Mouse (Mus musculus) forebrain, embryonic 11.5 days (tissue): ENCODE measurements around the gene Ugp2. TPM values are rescaled to one million over a fixed set of nuclear protein-coding genes. Genes with fewer than 3 reads are reported as not detected.
A peak's percentile ranks its signal among the peaks of the same experiment; 100 is the strongest.

ENCODE experiments used
- ATAC-seq: fragments of 200-750 bp; cut with Nextera tagmentation; replicated peaks from 2 replicates; pipeline ENCODE4 v1.8.0; 2017; ENCODE audit warnings: moderate TSS enrichment; ENCODE audit not compliant: low FRiP score
- DNase-seq: peaks from one replicate; pipeline ENCODE4 v3.0.0-alpha.2; 2017; ENCODE audit warnings: low spot score
- H3K27ac ChIP-seq: fragments of 300-500 bp; sonication (generic); 2 replicates; pipeline ENCODE4 v1.5.1; 2014; ENCODE audit warnings: low read depth, low read length
- H3K27me3 ChIP-seq: fragments of 300-500 bp; sonication (generic); 2 replicates; pipeline ENCODE4 v1.6.1; 2014; ENCODE audit warnings: mild to moderate bottlenecking, low read length, mixed read lengths; ENCODE audit not compliant: control insufficient read depth, insufficient read depth
- H3K36me3 ChIP-seq: fragments of 300-500 bp; sonication (generic); 2 replicates; pipeline ENCODE4 v1.6.1; 2014; ENCODE audit warnings: mild to moderate bottlenecking, low read length, moderate library complexity, mixed read lengths; ENCODE audit not compliant: control insufficient read depth, insufficient read depth
- H3K4me1 ChIP-seq: fragments of 300-500 bp; sonication (generic); replicated peaks from 2 replicates; pipeline ENCODE4 v1.6.1; 2014; ENCODE audit warnings: low read length, mixed read lengths; ENCODE audit not compliant: control insufficient read depth, insufficient read depth
- H3K4me2 ChIP-seq: fragments of 300-500 bp; sonication (generic); 2 replicates; pipeline ENCODE4 v1.6.1; 2014; ENCODE audit warnings: low read depth, mild to moderate bottlenecking, low read length, moderate library complexity, mixed read lengths; ENCODE audit not compliant: severe bottlenecking
- H3K4me3 ChIP-seq: fragments of 300-500 bp; sonication (generic); 2 replicates; pipeline ENCODE4 v1.5.1; 2014; ENCODE audit warnings: low read depth, low read length
- H3K9ac ChIP-seq: fragments of 300-500 bp; sonication (generic); 2 replicates; pipeline ENCODE4 v1.6.1; 2014; ENCODE audit warnings: low read length
- H3K9me3 ChIP-seq: fragments of 300-500 bp; sonication (generic); 2 replicates; pipeline ENCODE4 v1.6.1; 2016; ENCODE audit warnings: low read length, mixed read lengths; ENCODE audit not compliant: control insufficient read depth
- WGBS: fragments of 180-500 bp; shearing (Covaris S2); extraction: QIAGEN DNeasy Blood & Tissue Kit; methylation state at CpG from one replicate; pipeline ENCODE4 v1.1.7; 2014; 5-methylcytosine and 5-hydroxymethylcytosine counted together
- polyA plus RNA-seq: library from polyadenylated mRNA; unstranded; fragments of >200 nt; fragmentation: Nextera tagmentation; extraction: Ambion mirVana; gene quantifications from 2 replicates; pipeline ENCODE4 v1.2.1, GENCODE M21; 2014

The Ugp2 gene
- polyA plus RNA-seq, 1 experiment from 2014 or later: 59.9 TPM

DNA sequence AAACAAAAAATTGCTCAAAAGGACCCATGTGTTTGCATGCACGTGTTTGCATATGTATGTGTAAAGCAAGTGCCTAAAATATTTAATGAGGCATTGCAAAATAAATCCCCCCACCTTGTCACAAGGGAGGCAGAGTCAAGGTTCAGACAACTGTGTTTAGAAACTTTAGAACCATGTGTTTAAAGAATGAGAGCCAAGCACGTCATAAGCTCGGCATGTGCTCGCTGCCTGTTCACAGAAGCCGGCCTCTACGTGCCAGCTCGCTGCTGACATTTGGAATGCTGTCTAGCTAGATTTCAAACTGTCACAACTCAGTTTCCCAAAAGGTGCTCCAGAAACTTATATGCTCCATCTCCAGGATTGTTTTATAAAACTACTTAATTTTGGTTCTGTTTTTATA is 27.5 kb upstream of the Ugp2 start:
- no peaks in the 10 kb centered on the region for H3K9me3 ChIP-seq
- H3K4me2 ChIP-seq: no peak overlapping the region
- no peaks in the 10 kb centered on the region for H3K27me3 ChIP-seq
- H3K4me1 ChIP-seq: no peaks in the 10 kb centered on the region
- H3K9ac ChIP-seq: no peak overlapping the region
- H3K27ac ChIP-seq: no peak overlapping the region
- H3K4me3 ChIP-seq: no peak overlapping the region
- 69% methylated on average over 7 of the region's 7 CpGs for WGBS
- DNase-seq (no peak), ATAC-seq (no peak)
- no peaks in the 10 kb centered on the region for H3K36me3 ChIP-seq

DNA sequence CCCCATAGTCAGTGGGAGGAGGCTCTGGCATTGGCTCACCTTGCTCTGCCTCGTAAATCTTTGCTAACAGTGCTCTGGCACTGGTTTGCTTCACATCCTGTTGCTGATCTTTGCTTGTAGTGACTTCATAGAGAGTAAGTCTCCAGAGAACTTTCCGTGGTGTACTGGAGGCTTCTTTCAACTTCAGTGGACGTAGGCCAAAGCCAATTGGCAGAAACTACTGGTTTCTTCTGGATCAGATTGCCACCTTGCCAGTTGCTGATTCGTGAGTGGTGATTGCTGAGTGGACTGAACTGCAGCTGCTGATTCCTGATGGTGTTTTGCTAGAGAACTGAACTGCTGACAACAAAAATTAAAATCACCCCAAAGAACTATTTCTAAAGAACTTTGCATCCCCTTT is 15.8 kb upstream of the Ugp2 start:
- H3K36me3 ChIP-seq: no peaks in the 10 kb centered on the region
- no peak for ATAC-seq
- no peak for DNase-seq
- no peaks in the 10 kb centered on the region for H3K4me1 ChIP-seq
- WGBS: 83% methylated on average over 4 of the region's 4 CpGs
- H3K9me3 ChIP-seq: no peaks in the 10 kb centered on the region
- H3K4me3 ChIP-seq: no peak overlapping the region
- no peaks in the 10 kb centered on the region for H3K27me3 ChIP-seq
- H3K27ac ChIP-seq: no peak overlapping the region
- no peak overlapping the region for H3K4me2 ChIP-seq
- no peak overlapping the region for H3K9ac ChIP-seq

DNA sequence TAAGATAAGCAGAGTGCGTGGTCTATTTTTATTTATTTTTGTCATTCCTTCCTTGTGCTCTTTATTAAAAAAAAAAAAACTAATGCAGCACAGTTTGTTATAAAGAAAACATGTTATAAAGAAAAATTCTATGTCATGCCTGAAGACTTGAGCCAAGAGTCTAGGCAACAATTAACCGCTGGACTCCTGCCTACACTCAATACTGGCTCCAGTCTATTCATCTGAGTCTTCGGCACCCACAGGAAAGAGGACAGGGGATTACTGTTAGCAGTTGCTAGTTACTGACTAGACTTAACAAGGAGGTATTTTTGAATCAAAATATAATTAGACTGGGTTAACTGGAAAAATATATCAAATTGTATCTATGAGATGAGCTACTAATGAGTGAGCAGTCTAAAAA is 3.1 kb upstream of the Ugp2 start:
- WGBS: 84% methylated on average over 3 of the region's 3 CpGs
- Histone ChIP-seq H3K9ac (no peak overlapping the region), H3K36me3 (no peaks in the 10 kb centered on the region), H3K9me3 (no peaks in the 10 kb centered on the region), H3K4me3 (no peak overlapping the region), H3K4me2 (no peak overlapping the region), H3K27ac (no peak overlapping the region), H3K27me3 (no peaks in the 10 kb centered on the region), H3K4me1 (no peaks in the 10 kb centered on the region)
- no peak for ATAC-seq
- no peak for DNase-seq

DNA sequence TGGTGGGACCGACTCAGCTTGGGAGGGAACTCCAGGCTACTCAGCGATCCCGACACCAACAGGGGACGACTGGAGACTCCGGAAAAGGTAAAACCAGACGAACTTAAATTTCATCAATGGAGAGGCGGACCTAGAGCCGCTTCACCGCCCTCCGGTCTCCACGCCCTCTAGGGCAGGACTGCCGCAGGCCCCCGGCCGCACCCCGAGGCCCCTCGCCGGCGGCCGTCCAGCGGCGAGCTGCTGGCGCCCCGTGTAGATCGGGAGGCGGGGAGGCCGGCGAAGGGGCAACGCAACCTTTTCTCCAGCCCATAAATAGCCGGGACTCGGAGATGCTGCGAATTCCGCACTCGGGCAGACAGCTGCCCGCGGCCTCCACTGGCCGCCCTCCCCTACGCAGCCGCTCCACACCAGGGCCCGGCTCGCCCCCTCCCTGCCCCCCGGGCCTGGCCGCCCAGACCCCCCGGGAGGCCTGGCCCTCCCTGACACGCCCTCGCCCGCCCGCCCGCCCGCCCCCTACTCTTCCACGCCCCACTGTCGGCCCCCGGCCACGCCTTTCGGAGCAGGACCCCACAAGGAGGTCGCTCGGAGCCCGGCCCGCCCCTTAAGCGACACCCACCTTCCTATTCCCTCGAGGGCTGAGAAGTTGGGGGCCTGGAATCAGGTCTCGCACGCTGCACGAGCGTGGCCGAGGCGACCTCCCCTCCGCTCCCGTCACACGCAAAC is 441 bp downstream of the Ugp2 start:
- peak overlapping the region; percentile 53 for H3K4me2 ChIP-seq

DNA sequence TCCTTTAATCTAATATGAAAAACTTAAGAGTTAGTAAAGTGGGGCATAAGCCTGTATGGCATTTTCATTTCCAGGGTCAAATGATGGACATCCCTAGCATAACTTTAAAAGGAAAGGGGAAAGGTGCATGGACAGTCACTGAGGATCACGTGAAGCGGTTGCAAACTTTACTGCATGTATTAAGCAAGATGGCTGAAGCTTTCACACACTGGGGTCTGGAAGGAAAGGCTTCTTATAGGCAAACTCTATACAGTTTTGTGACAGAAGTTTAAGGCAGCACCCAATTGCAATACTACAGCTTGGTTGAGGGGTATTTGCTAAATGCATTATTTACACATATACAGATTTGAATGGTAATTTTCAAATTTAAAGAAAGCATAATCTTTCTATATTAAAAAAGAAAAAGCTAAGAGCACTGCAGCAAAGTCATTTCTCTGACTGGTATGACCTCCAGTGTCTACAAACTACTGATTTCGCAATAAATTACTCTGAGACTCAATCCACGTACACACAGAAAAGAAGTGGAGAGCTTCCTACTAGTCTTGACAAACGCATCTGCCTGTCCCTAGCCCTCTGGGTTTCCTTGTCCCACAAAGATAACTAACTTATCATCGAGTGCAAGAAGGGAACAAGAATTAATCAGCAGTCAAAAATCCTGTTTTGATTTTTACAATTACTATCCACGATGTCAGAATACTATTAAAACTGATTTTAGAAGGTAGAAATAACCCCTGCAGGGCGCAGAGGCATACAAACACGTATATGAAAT is 1.6 kb downstream of the Ugp2 start:
- Histone ChIP-seq H3K36me3 (no peaks in the 10 kb centered on the region), H3K9me3 (no peaks in the 10 kb centered on the region), H3K9ac (peak overlapping the region; percentile 86; the same call in 1 of the 2 replicates), H3K4me1 (no peaks in the 10 kb centered on the region), H3K4me3 (peak overlapping the region; percentile 77), H3K27me3 (no peaks in the 10 kb centered on the region), H3K4me2 (peak overlapping the region; percentile 53), H3K27ac (no peak overlapping the region)
- DNase-seq (no peak), ATAC-seq (no peak)
- WGBS: 32% methylated on average over 9 of the region's 9 CpGs

More for the DNA sequence above, 441 bp downstream of the Ugp2 start:
- ATAC-seq (peak; percentile 96), DNase-seq (peak; percentile 93)
- H3K36me3 ChIP-seq: no peaks in the 10 kb centered on the region
- under 1% methylated on average over 65 of the region's 69 CpGs for WGBS
- H3K9ac ChIP-seq: peak overlapping the region; percentile 86
- H3K27ac ChIP-seq: peak overlapping the region; percentile 79
- no peaks in the 10 kb centered on the region for H3K4me1 ChIP-seq
- no peaks in the 10 kb centered on the region for H3K9me3 ChIP-seq
- H3K4me3 ChIP-seq: peak overlapping the region; percentile 77
- H3K27me3 ChIP-seq: no peaks in the 10 kb centered on the region

DNA sequence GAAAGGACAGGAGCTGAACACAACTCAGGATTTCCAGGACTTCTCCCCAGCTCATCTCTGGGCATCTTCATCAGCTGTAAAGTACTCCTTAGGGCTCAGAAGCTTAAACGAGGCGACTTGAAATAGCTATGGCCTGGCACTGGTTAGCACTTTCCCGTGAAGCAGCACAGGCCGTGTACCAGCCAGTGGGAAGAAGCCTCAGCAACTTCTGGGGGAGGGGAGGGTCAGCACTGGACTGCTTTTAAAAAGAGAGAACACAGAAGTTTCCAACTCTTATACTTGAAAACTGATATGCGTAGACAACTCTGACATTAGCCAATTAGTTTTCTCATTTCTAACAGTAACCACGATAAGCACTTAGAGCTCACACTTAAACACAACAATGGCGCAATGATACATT is 2.5 kb downstream of the Ugp2 start:
- Histone ChIP-seq H3K27ac (no peak overlapping the region), H3K36me3 (no peaks in the 10 kb centered on the region), H3K9me3 (no peaks in the 10 kb centered on the region), H3K9ac (no peak overlapping the region), H3K4me2 (no peak overlapping the region), H3K4me3 (no peak overlapping the region), H3K27me3 (no peaks in the 10 kb centered on the region), H3K4me1 (no peaks in the 10 kb centered on the region)
- WGBS: 56% methylated on average over 7 of the region's 7 CpGs
- ATAC-seq: no peak
- DNase-seq: peak; percentile 49

DNA sequence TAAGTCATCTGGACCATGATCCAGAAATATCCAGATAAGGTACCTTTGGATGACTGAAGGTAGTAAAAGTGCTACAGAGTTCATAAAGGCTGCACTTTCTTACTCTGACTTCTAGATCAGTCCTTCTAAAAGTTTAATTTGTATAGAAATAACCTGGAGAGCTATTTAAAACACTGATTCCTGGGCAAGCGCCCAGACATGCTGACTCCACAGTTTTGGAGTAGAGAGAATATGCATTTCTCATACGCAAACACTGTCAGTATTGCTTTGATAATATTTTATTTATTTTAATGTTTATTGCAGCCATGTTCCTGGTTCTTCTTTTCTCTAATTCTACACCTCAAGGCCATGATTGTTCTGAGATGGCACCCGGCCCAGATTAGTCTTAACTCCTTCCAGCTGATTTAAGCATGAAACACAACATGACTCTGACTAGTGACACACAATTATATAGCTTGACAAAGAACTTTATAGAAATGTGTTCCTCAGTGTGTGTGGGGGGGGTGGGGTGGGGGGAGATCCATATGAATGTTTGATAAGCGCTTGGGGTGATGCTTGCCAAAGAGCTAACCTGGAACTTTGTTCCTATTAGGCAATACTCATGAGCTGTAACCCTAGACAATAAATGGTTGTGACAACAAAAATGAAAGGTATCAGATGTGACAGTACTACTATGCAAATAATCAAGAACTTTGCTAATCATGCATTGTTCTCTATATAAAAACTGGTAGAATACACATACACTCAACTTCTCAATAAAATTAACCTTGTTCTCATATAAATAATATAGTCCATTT is 7.7 kb downstream of the Ugp2 start:
- H3K4me3 ChIP-seq: no peak overlapping the region
- no peaks in the 10 kb centered on the region for H3K27me3 ChIP-seq
- H3K4me1 ChIP-seq: no peaks in the 10 kb centered on the region
- WGBS: 92% methylated on average over 4 of the region's 4 CpGs
- H3K27ac ChIP-seq: no peak overlapping the region
- no peaks in the 10 kb centered on the region for H3K36me3 ChIP-seq
- no peak for DNase-seq
- H3K4me2 ChIP-seq: no peak overlapping the region
- no peak for ATAC-seq
- no peak overlapping the region for H3K9ac ChIP-seq
- H3K9me3 ChIP-seq: no peaks in the 10 kb centered on the region

DNA sequence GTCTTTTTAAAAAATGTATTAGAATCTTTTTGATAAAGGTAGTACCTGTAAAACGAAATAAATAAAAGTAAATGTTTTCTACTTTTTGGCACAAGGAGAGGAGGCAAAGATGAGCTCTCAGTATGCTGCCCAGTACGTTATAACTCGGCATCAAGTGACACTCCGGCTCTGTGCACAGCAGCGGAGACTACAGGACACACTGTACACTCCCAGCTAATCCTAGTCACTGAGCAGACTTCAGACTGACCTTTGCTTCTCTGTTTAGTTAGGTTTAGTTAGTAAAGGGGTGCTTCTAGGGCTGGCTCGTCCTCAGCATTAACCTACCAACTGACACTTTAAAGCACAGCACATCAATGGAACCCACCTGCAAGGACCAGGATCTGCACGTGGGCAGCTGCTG is 19.7 kb downstream of the Ugp2 start:
- WGBS: 88% methylated on average over 7 of the region's 7 CpGs

More for the DNA sequence above, 19.7 kb downstream of the Ugp2 start:
- DNase-seq (no peak), ATAC-seq (no peak)
- no peak overlapping the region for H3K4me3 ChIP-seq
- H3K9me3 ChIP-seq: no peaks in the 10 kb centered on the region
- no peak overlapping the region for H3K4me2 ChIP-seq
- no peaks in the 10 kb centered on the region for H3K4me1 ChIP-seq
- H3K27me3 ChIP-seq: no peaks in the 10 kb centered on the region
- H3K27ac ChIP-seq: no peak overlapping the region
- no peaks in the 10 kb centered on the region for H3K36me3 ChIP-seq
- H3K9ac ChIP-seq: no peak overlapping the region
